In the genomic region with DNA sequence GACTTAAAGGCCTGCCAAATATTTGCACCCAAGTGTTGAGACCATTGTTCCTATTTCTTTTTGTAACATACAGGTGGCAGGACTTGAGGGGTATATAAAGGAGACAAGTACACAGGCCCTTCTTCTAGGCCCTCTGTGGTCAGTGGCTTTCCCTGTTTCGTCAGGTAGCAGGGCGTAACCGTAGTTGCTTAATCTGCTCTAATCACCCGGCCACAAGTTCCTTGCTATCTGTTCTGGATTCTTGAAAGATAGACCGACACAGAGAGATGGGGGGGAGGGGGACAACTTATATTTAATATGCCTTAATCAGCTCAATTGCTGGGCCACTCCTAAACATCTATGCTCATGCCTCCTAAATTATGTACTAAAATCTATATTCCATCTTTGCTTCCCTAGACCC, we compare ENCODE assay signal across 31 mouse cellular contexts.
DNase-seq lines count a peak whose midpoint lies in the region; ATAC-seq and TF ChIP-seq lines count a peak whose summit lies in the region.
"Had no signal": no experiment of that assay in that cellular context is flagged by ENCODE, and none has a peak within 500 bp of the region (broad histone marks: within the 10 kb centered on the region; RNA-seq: fewer than 3 reads in every experiment).

No protein-coding gene starts in this region.

- ATAC-seq in G1E (ENCODE audit: extremely low read depth, insufficient number of reproducible peaks, low FRiP score, poor library complexity, severe bottlenecking) = peak; percentile 63; the same call in 1 of the 2 replicates
- ATAC-seq in liver, embryonic 12.5 days = peak; percentile 78
- no peak for ATAC-seq in liver, postnatal 0 days
- ATAC-seq in forebrain, embryonic 13.5 days = no peak
- ATAC-seq: hindbrain, embryonic 16.5 days; Patski had no signal

- H3K36me3 ChIP-seq in G1E (replicated peaks) = peaks cover 95% of the 10 kb centered on the region
- H3K36me3 ChIP-seq in liver, embryonic 12.5 days = peaks cover 98% of the 10 kb centered on the region
- H3K36me3 ChIP-seq in liver, postnatal 0 days (replicated peaks; ENCODE audit: insufficient read depth, low read length) = peaks cover 76% of the 10 kb centered on the region
- H3K36me3 ChIP-seq in forebrain, embryonic 13.5 days (ENCODE audit: poor library complexity, severe bottlenecking) = peaks cover 95% of the 10 kb centered on the region

- peaks cover 37% of the 10 kb centered on the region for H3K4me1 ChIP-seq in G1E (ENCODE audit: insufficient read depth, low read depth, low read length)
- peaks cover 30% of the 10 kb centered on the region for H3K4me1 ChIP-seq in liver, embryonic 12.5 days
- H3K4me1 ChIP-seq in liver, postnatal 0 days (ENCODE audit: insufficient read depth) = 0 out of 2 replicates have a peak, but pooled peaks cover 3% of the 10 kb centered on the region
- H3K4me1 ChIP-seq in forebrain, embryonic 13.5 days = peaks cover 14% of the 10 kb centered on the region
- H3K4me1 ChIP-seq: limb, embryonic 10.5 days; midbrain, embryonic 12.5 days; neural tube, embryonic 12.5 days had no signal

- intact Hi-C loops in gastrocnemius, postnatal 36 days (cut with DNase I) = no loop called here

- 0 out of 2 replicates have a peak overlapping the region, but pooled peaks have one; percentile 19 for H3K4me2 ChIP-seq in liver, embryonic 12.5 days
- H3K4me2 ChIP-seq in liver, postnatal 0 days (ENCODE audit: low read depth, low read length) = no peak overlapping the region
- H3K4me2 ChIP-seq in forebrain, embryonic 13.5 days = no peak overlapping the region
- H3K4me2 ChIP-seq: embryonic facial prominence, embryonic 13.5 days; heart, embryonic 13.5 days; limb, embryonic 15.5 days; midbrain, embryonic 12.5 days; neural tube, embryonic 12.5 days had no signal

- 0 out of 2 replicates have a peak overlapping the region, but pooled peaks have one; percentile 57 for H3K27ac ChIP-seq in liver, embryonic 12.5 days
- H3K27ac ChIP-seq in liver, postnatal 0 days (ENCODE audit: low read depth) = no peak overlapping the region
- H3K27ac ChIP-seq in layer of hippocampus, adult 2 months = no peak overlapping the region
- no peak overlapping the region for H3K27ac ChIP-seq in forebrain, embryonic 13.5 days
- H3K27ac ChIP-seq: embryonic facial prominence, embryonic 13.5 days; heart, embryonic 13.5 days; limb, embryonic 10.5 days; limb, embryonic 15.5 days; midbrain, embryonic 12.5 days; neural tube, embryonic 12.5 days; stomach, postnatal 0 days had no signal

- TF ChIP-seq EP300 in liver, postnatal 0 days (IDR thresholded peaks at IDR 0.05; ENCODE audit: low read depth) = peak; percentile 51; the same call in 1 of the 2 replicates

- WGBS in liver, embryonic 12.5 days (ENCODE audit: insufficient replicate concordance) = 26% methylated on average over 5 of the region's 5 CpGs
- 52% methylated on average over 5 of the region's 5 CpGs for WGBS in liver, postnatal 0 days (ENCODE audit: insufficient replicate concordance)
- WGBS in forebrain, embryonic 13.5 days = 92% methylated on average over 5 of the region's 5 CpGs

- no peak overlapping the region for H3K9ac ChIP-seq in liver, embryonic 12.5 days
- no peak overlapping the region for H3K9ac ChIP-seq in liver, postnatal 0 days (replicated peaks)
- H3K9ac ChIP-seq in forebrain, embryonic 13.5 days = no peak overlapping the region
- H3K9ac ChIP-seq: embryonic facial prominence, embryonic 13.5 days; heart, embryonic 13.5 days; limb, embryonic 15.5 days; midbrain, embryonic 12.5 days; neural tube, embryonic 12.5 days had no signal

- no peak for TF ChIP-seq CTCF in G1E (IDR thresholded peaks at IDR 0.05; ENCODE audit: low read depth, low read length)
- TF ChIP-seq CTCF in liver, postnatal 0 days (IDR thresholded peaks at IDR 0.05; ENCODE audit: low read depth) = no peak
- TF ChIP-seq CTCF in layer of hippocampus, adult 2 months (conservative IDR thresholded peaks at IDR 0.05) = no peak

- DNase-seq in G1E (ENCODE audit: low spot score) = peak; percentile 20
- DNase-seq in c-Kit-positive CD71-positive TER-119-positive erythroid progenitor cells, embryonic 14.5 days (ENCODE audit: low spot score) = peak; percentile 31
- DNase-seq in liver, postnatal 0 days = peak; percentile 28
- DNase-seq in layer of hippocampus, adult 2 months (ENCODE audit: low spot score in 2 of 2) = no peak
- DNase-seq in heart, adult 8-10 months (ENCODE audit: low spot score) = no peak
- DNase-seq in gastrocnemius, postnatal 36 days = no peak
- DNase-seq: adrenal gland, postnatal 10 days; cerebellum, adult 11-12 months; cerebellum, adult 9-11 months; gastrocnemius, postnatal 10 days; heart, adult 18-20 months; heart, postnatal 14 days; kidney, adult 2 months; layer of hippocampus, postnatal 36 days; right cerebral cortex, adult 18-20 months; right cerebral cortex, postnatal 4 days; thymus, adult 18-20 months; thymus, postnatal 25 days had no signal

- no peaks in the 10 kb centered on the region for H3K27me3 ChIP-seq in G1E (ENCODE audit: insufficient read depth, low read length)
- no peaks in the 10 kb centered on the region for H3K27me3 ChIP-seq in liver, embryonic 12.5 days (replicated peaks)
- no peaks in the 10 kb centered on the region for H3K27me3 ChIP-seq in liver, postnatal 0 days (ENCODE audit: insufficient read depth, low read length)
- H3K27me3 ChIP-seq in forebrain, embryonic 13.5 days = no peaks in the 10 kb centered on the region
- H3K27me3 ChIP-seq: CH12.LX; embryonic facial prominence, embryonic 13.5 days; heart, embryonic 13.5 days; limb, embryonic 15.5 days; midbrain, embryonic 12.5 days; neural tube, embryonic 12.5 days; Patski had no signal

- no peaks in the 10 kb centered on the region for H3K9me3 ChIP-seq in G1E (replicated peaks)
- no peaks in the 10 kb centered on the region for H3K9me3 ChIP-seq in liver, embryonic 12.5 days (replicated peaks)
- H3K9me3 ChIP-seq in liver, postnatal 0 days (ENCODE audit: low read length) = no peaks in the 10 kb centered on the region
- no peaks in the 10 kb centered on the region for H3K9me3 ChIP-seq in forebrain, embryonic 13.5 days (replicated peaks)
- H3K9me3 ChIP-seq: embryonic facial prominence, embryonic 13.5 days; heart, embryonic 13.5 days; limb, embryonic 10.5 days; limb, embryonic 15.5 days; midbrain, embryonic 12.5 days; neural tube, embryonic 12.5 days had no signal

- no peak overlapping the region; the same call in 1 of the 2 replicates for H3K4me3 ChIP-seq in G1E (ENCODE audit: low read depth, low read length)
- H3K4me3 ChIP-seq in liver, embryonic 12.5 days = no peak overlapping the region
- H3K4me3 ChIP-seq in liver, postnatal 0 days (ENCODE audit: low read depth, low read length) = no peak overlapping the region
- H3K4me3 ChIP-seq in layer of hippocampus, adult 2 months = no peak overlapping the region
- no peak overlapping the region for H3K4me3 ChIP-seq in forebrain, embryonic 13.5 days
- H3K4me3 ChIP-seq: embryonic facial prominence, embryonic 13.5 days; heart, embryonic 13.5 days; limb, embryonic 10.5 days; limb, embryonic 15.5 days; midbrain, embryonic 12.5 days; myocyte; neural tube, embryonic 12.5 days had no signal

Comparison
In these comparisons a context has a peak if more than half of its experiments do, and no peak if none do; other contexts are left out.
1. ATAC-seq: peak in G1E (single experiment) and liver, embryonic 12.5 days (single experiment); none in liver, postnatal 0 days (single experiment) and forebrain, embryonic 13.5 days (single experiment).
2. DNase-seq: peak in G1E (single experiment), c-Kit-positive CD71-positive TER-119-positive erythroid progenitor cells, embryonic 14.5 days (single experiment) and liver, postnatal 0 days (single experiment); none in layer of hippocampus, adult 2 months (0 of 2), heart, adult 8-10 months (single experiment) and gastrocnemius, postnatal 36 days (0 of 2).